Mouse (Mus musculus): ENCODE results near the gene Rgmb. TPM values are rescaled to one million over a fixed set of nuclear protein-coding genes. Genes with fewer than 3 reads are reported as not detected.

Gene Rgmb
- 5.7 TPM for polyA plus RNA-seq (2017; shearing (Covaris generic))

DNA sequence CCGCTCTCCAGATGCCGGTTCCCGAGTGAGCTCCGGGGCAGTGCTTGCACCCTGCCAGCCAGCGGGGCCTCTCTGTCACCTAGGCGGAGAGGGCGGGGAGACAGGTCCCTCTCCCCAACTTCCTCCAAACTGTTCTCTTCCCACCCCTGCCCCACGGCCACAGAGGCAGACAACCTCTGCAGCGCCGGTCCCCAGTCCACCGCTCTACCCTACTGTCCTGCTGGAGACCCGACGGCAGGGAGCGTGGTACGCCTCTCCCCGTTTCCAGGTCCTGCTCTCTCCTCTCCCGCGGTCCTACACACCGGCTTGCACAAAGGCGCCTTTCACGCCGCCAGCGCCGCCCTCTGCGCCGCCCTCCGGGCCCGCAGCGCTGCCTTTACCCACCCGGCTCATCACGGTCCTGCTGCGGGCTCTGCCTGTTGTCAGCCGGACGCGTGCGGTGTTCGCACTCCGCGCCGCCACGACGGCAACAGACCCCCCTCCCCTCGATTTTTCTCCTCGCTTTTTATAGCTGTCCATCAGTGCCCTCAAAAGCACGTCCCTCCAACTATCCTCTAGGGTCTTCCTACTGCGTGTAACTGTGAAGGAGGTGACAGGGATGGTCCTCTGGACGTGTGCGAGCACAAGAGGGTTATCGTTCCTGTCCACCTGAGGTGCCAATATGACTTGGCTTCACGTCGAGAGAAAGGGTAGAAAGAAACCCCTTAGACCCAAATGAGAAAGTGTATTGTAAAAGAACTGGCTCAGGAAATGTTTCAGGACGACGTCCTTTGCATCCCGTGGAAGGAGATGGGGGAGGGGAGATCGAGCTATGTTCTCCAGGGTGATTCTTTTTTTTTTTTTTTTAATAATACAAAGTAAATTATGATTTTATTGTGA lies at the start of gene Rgmb:
TSS of gene Rgmb (minus strand) at position 274 of the 879 bp plus-strand sequence.

Other genes with a start within 250 kb of the Rgmb start
- 174 TPM for gene Chd1, start 126.1 kb downstream of the Rgmb start, polyA plus RNA-seq (2017; shearing (Covaris generic))